10 mouse cellular contexts compared by ENCODE assay signal in the genomic region with DNA sequence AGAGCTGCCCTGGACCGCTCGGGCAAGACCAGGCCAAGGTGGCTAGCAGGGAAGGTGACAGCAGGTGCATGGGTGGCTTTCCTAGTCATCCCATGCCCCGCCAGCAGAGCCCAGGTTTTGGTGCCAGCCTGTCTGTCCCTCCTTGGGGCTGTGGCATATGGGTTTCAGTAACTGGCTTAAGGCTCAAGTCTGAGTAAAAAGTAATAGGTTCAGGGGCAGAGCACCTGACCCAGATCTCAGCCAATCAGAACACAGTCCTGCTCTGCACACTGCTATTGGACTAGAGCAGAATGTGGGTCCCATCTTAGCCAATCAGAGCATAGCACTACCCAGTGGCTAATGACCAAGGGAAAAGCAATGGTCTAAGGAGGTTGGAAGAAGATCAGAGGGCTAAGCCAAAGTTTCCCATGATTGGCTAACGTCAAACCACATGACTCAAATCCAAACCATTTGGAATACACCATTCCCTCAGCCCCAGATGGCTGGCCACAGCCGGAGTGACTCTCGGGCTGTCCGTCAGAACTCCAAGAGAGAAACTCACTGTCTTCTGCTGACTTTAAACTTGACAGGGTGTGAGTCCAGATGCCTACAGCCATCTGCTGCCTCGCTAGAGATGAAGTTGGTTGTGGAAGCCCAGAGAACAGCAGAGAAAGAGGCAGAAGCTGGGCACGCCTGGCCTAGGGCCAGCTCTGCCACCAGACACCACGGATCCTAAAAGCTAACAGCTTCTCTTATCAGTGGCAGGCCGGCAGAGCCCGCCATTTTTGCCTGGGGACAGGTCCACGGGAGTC.
A peak's percentile ranks its signal among the peaks of the same experiment; 100 is the strongest.
DNase-seq lines count a peak whose midpoint lies in the region; ATAC-seq and TF ChIP-seq lines count a peak whose summit lies in the region.
"Had no signal": no experiment of that assay in that cellular context is flagged by ENCODE, and none has a peak within 500 bp of the region (broad histone marks: within the 10 kb centered on the region; RNA-seq: fewer than 3 reads in every experiment).

No protein-coding gene starts in this region.

- no peaks in the 10 kb centered on the region for H3K9me3 ChIP-seq in forebrain, embryonic 15.5 days
- no peaks in the 10 kb centered on the region for H3K9me3 ChIP-seq in forebrain, embryonic 10.5 days
- no peaks in the 10 kb centered on the region for H3K9me3 ChIP-seq in liver, embryonic 14.5 days (ENCODE audit: control insufficient read depth, low read length)
- no peaks in the 10 kb centered on the region for H3K9me3 ChIP-seq in liver, postnatal 0 days (ENCODE audit: low read length)
- H3K9me3 ChIP-seq in kidney, embryonic 14.5 days (ENCODE audit: control insufficient read depth, low read length) = no peaks in the 10 kb centered on the region
- H3K9me3 ChIP-seq: liver, embryonic 13.5 days had no signal

- peaks cover 28% of the 10 kb centered on the region for H3K4me1 ChIP-seq in forebrain, embryonic 15.5 days
- peaks cover 30% of the 10 kb centered on the region for H3K4me1 ChIP-seq in forebrain, embryonic 10.5 days
- no peaks in the 10 kb centered on the region for H3K4me1 ChIP-seq in liver, embryonic 14.5 days (replicated peaks; ENCODE audit: control insufficient read depth in 2 of 2, insufficient read depth in 2 of 2, low read length in 1 of 2)
- peaks cover 33% of the 10 kb centered on the region for H3K4me1 ChIP-seq in liver, postnatal 0 days (ENCODE audit: insufficient read depth)
- H3K4me1 ChIP-seq in kidney, embryonic 14.5 days (ENCODE audit: control insufficient read depth, insufficient read depth, low read length) = 0 out of 2 replicates have a peak, but pooled peaks cover 5% of the 10 kb centered on the region

- 72% methylated on average over 13 of the region's 13 CpGs for WGBS in forebrain, embryonic 15.5 days
- WGBS in forebrain, embryonic 10.5 days = 92% methylated on average over 13 of the region's 13 CpGs
- whole genome bisulfite sequencing in liver, embryonic 14.5 days (ENCODE audit: insufficient replicate concordance) = 75% methylated on average over 13 of the region's 13 CpGs
- 81% methylated on average over 13 of the region's 13 CpGs for WGBS in liver, postnatal 0 days (ENCODE audit: insufficient replicate concordance)
- WGBS in kidney, embryonic 14.5 days = 90% methylated on average over 13 of the region's 13 CpGs

- H3K4me2 ChIP-seq in forebrain, embryonic 15.5 days (replicated peaks) = no peak overlapping the region
- no peak overlapping the region for H3K4me2 ChIP-seq in liver, embryonic 14.5 days (ENCODE audit: low read depth)
- no peak overlapping the region for H3K4me2 ChIP-seq in liver, postnatal 0 days (ENCODE audit: low read depth, low read length)
- H3K4me2 ChIP-seq in kidney, embryonic 14.5 days (replicated peaks; ENCODE audit: low read depth, low read length) = no peak overlapping the region
- H3K4me2 ChIP-seq: liver, embryonic 13.5 days had no signal

- H3K27me3 ChIP-seq in forebrain, embryonic 15.5 days = no peaks in the 10 kb centered on the region
- no peaks in the 10 kb centered on the region for H3K27me3 ChIP-seq in forebrain, embryonic 10.5 days (ENCODE audit: poor library complexity, severe bottlenecking)
- H3K27me3 ChIP-seq in liver, embryonic 14.5 days (ENCODE audit: control insufficient read depth, insufficient read depth, low read length) = no peaks in the 10 kb centered on the region
- no peaks in the 10 kb centered on the region for H3K27me3 ChIP-seq in liver, postnatal 0 days (ENCODE audit: insufficient read depth, low read length)
- no peaks in the 10 kb centered on the region for H3K27me3 ChIP-seq in kidney, embryonic 14.5 days (ENCODE audit: control insufficient read depth, insufficient read depth, low read length)
- H3K27me3 ChIP-seq: liver, embryonic 13.5 days had no signal

- H3K27ac ChIP-seq in forebrain, embryonic 15.5 days (replicated peaks) = peak overlapping the region; percentile 73
- no peak overlapping the region for H3K27ac ChIP-seq in forebrain, embryonic 10.5 days
- H3K27ac ChIP-seq in liver, embryonic 14.5 days = no peak overlapping the region
- no peak overlapping the region for H3K27ac ChIP-seq in liver, postnatal 0 days (ENCODE audit: low read depth)
- no peak overlapping the region for H3K27ac ChIP-seq in kidney, embryonic 14.5 days (ENCODE audit: low read depth, low read length)
- H3K27ac ChIP-seq: liver, embryonic 13.5 days had no signal

- no peak for TF ChIP-seq CTCF in liver, embryonic 14.5 days (IDR thresholded peaks at IDR 0.05; ENCODE audit: low read depth)
- no peak for TF ChIP-seq CTCF in liver, postnatal 0 days (IDR thresholded peaks at IDR 0.05; ENCODE audit: low read depth)

- no peak for DNase-seq in forebrain, embryonic 10.5 days (ENCODE audit: extremely low spot score, low spot score)
- DNase-seq in liver, embryonic 14.5 days (ENCODE audit: low read depth in 3 of 3, low spot score in 3 of 3) = no peak
- no peak for DNase-seq in liver, postnatal 0 days
- peak; percentile 72 to 83 for DNase-seq in cerebellum, adult 18-20 months
- no peak for DNase-seq in embryo, embryonic 11 days
- DNase-seq: liver, embryonic 13.5 days; midbrain, embryonic 14.5 days had no signal

- H3K9ac ChIP-seq in forebrain, embryonic 15.5 days (replicated peaks) = no peak overlapping the region
- no peak overlapping the region for H3K9ac ChIP-seq in liver, embryonic 14.5 days (replicated peaks)
- no peak overlapping the region for H3K9ac ChIP-seq in liver, postnatal 0 days (replicated peaks)
- H3K9ac ChIP-seq in kidney, embryonic 14.5 days (ENCODE audit: low read depth, low read length) = no peak overlapping the region
- H3K9ac ChIP-seq: liver, embryonic 13.5 days had no signal

- TF ChIP-seq EP300 in liver, embryonic 14.5 days (IDR thresholded peaks at IDR 0.05; ENCODE audit: low read depth) = no peak
- no peak for TF ChIP-seq EP300 in liver, postnatal 0 days (IDR thresholded peaks at IDR 0.05; ENCODE audit: low read depth)

- no peak overlapping the region for H3K4me3 ChIP-seq in forebrain, embryonic 15.5 days
- H3K4me3 ChIP-seq in forebrain, embryonic 10.5 days = no peak overlapping the region
- no peak overlapping the region for H3K4me3 ChIP-seq in liver, embryonic 14.5 days (ENCODE audit: insufficient read depth in 1 of 2, low read depth in 2 of 2, low read length in 2 of 2)
- H3K4me3 ChIP-seq in liver, postnatal 0 days (ENCODE audit: low read depth, low read length) = no peak overlapping the region
- H3K4me3 ChIP-seq in kidney, embryonic 14.5 days (ENCODE audit: low read length) = no peak overlapping the region
- H3K4me3 ChIP-seq: liver, embryonic 13.5 days had no signal

- ATAC-seq in forebrain, embryonic 15.5 days (replicated peaks) = peak; percentile 53; the same call in 1 of the 2 replicates
- peak; percentile 38; the same call in 1 of the 2 replicates for ATAC-seq in liver, embryonic 14.5 days (ENCODE audit: insufficient read depth)
- ATAC-seq in liver, postnatal 0 days = no peak
- ATAC-seq in megakaryocyte progenitor cell, adult 5-6 weeks (replicated peaks; ENCODE audit: poor library complexity) = peak; percentile 38; the same call in 1 of the 2 replicates
- ATAC-seq in kidney, embryonic 14.5 days (ENCODE audit: low FRiP score, low TSS enrichment) = no peak

- no peaks in the 10 kb centered on the region for H3K36me3 ChIP-seq in forebrain, embryonic 15.5 days
- H3K36me3 ChIP-seq in forebrain, embryonic 10.5 days (replicated peaks) = peaks cover 57% of the 10 kb centered on the region
- no peaks in the 10 kb centered on the region; the same call in 1 of the 2 replicates for H3K36me3 ChIP-seq in liver, embryonic 14.5 days (replicated peaks; ENCODE audit: control insufficient read depth, insufficient read depth, low read depth)
- H3K36me3 ChIP-seq in liver, postnatal 0 days (replicated peaks; ENCODE audit: insufficient read depth, low read length) = peaks cover 17% of the 10 kb centered on the region
- H3K36me3 ChIP-seq in kidney, embryonic 14.5 days (ENCODE audit: control insufficient read depth, insufficient read depth, low read length) = no peaks in the 10 kb centered on the region

Comparison
In these comparisons a context has a peak if more than half of its experiments do, and no peak if none do; other contexts are left out.
1. ATAC-seq: peak in forebrain, embryonic 15.5 days (single experiment), liver, embryonic 14.5 days (single experiment) and megakaryocyte progenitor cell, adult 5-6 weeks (single experiment); none in liver, postnatal 0 days (single experiment) and kidney, embryonic 14.5 days (single experiment).
2. DNase-seq: peak in cerebellum, adult 18-20 months (2 of 2); none in forebrain, embryonic 10.5 days (single experiment), liver, embryonic 14.5 days (0 of 3), liver, postnatal 0 days (single experiment) and embryo, embryonic 11 days (single experiment).